Mouse (Mus musculus) 3T3-L1 (cell line): ENCODE measurements around the gene Anxa3.

Experiments used
- DNase-seq: peaks from one replicate; pipeline ENCODE4 v3.0.0-alpha.2; 2015; ENCODE audit warnings: low read depth, low spot score

Gene Anxa3

DNA sequence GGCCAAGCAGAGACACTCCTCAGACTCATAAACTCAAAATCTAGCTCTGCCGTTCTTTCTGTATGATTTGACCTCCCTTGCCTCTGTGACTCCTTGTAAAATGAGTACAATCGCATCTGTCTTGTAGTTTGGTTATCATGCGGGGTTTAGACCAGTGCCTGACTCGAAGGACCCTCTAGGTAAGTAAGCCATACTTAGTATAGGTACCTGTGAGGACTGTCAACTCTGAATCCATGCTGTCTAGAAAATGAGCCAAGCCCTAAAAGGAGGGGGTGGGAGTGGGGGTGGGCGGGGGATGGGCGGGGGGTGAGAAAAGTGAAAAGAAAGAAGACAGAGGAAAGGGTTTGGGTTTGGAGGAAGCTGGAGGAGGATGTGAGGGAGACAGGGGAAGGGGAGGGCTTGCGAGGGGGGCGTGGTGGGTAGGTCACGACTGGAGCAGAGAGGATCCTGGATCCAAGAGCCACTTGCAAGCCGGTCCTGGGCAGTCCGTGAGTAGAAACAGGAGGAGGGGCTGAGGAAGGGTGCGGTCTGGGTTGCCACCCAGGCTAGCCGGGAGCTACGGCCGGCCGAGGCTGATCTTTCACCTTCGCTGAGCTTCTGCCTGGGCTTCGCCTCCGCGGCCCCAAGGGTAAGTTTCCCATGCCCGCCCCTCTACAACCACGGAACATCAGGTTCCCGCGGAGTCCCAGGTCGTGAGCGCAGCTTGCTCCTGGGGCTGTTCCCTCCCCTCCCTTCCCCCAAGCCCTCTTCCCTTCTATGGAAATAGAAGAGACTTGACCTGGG lies at the start of gene Anxa3:
TSS of gene Anxa3 (plus strand) at position 404 of the 783 bp plus-strand sequence.
- DNase-seq = peak; percentile 83

DNA sequence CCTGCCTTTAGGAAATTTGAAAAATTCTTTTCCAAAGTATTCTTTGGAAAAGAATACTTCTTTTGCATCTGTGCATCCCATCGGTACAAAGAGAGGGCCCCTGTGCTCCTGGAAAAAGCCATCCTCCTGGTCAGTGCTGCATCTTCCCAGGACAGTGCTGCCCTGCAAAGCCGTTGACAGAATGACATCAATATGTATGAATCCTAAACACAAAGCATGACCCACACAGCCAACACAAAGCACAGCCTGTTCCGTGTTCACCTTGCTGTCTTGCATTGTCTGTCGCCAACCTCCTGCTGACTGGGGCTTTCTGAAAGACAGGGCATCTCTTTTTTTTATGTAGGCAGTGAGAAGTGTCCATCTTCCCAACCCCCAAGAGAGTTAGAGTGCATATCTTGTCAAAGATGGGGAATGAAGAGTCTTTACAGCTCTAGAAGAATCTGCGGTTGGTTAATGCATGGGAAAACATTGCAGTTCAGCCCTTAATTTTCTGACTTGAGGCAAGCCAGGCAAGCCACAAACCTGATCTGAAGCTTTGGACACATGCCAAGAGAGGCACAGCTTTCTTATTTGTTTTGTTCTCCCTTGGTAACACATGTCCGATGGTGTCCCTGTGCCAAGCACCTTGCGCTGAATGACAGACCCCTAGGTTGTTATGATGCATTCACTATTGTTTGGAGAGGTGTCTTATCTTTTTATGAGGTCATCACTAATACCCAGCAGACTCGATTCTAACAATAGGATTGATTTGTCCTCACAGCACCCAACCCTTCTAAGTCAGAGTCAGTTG lies 45.7 kb upstream of the Anxa3 start:
- DNase-seq = no peak

DNA sequence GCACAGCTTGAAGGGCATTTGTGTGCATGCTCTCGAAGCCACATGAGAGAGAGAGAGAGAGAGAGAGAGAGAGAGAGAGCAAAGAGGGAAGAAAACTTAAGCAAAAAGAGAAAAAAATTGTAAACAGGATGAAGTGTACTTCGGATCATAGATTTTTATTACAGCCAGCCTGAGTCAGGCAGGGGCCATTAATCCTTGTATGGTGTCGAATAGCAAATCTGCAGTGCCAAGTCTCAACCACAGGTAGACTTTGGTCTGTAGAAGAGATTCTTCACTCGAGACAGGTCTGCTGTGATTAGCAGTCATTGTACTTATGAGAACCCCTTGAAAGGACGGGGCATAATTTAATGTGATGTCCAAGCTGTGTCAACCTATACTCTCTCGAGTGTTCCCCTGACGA lies 35.5 kb upstream of the Anxa3 start:
- DNase-seq = no peak

DNA sequence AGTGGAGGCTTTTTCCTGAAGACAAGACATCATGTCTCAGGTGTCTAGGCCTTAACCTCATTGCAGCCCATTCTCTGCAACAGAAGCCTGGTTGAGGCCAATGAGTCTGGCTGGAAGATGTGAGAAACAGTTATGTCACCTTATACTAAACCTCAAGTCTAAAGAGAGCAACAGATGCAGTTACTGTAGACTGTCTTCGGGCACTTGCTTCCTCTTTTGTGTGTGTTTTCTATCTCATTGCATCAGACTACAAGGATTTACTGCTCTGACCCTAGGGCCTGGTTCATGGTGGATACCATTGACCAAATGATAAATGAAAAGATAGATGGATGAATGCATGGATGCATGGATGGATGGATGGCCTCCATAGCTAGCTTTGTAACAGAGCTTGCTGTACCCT lies 31.1 kb upstream of the Anxa3 start:
- no peak for DNase-seq

DNA sequence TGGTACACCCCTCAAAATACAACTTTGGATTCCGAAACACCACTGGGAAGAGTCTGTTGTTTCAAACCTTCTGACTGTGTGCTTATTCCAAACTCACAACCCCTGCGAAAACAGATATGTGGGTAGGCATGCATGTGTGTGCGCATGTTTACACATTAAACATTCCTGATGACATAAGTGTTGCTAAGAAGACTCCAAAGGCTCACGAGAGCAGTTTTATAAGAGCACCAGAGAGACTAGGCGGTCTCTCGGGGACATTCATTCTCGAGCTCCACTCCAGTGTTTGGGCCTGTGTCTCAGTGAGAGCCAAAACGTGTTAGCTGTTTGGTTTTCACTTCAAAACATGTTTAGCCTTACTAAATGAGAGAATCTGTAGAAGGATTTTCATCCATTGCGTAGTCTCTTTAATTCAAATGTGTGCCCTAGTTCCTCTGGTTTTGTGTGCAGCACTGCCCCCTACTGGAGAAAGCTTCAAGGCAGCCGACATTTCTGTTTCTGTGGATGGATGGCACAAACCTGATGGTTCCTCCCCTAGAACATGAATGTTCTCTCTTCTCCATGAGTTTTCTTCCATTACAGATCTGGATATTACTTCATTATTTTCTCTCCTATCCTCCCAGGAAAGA lies 24.2 kb upstream of the Anxa3 start:
- peak; percentile 82 for DNase-seq

DNA sequence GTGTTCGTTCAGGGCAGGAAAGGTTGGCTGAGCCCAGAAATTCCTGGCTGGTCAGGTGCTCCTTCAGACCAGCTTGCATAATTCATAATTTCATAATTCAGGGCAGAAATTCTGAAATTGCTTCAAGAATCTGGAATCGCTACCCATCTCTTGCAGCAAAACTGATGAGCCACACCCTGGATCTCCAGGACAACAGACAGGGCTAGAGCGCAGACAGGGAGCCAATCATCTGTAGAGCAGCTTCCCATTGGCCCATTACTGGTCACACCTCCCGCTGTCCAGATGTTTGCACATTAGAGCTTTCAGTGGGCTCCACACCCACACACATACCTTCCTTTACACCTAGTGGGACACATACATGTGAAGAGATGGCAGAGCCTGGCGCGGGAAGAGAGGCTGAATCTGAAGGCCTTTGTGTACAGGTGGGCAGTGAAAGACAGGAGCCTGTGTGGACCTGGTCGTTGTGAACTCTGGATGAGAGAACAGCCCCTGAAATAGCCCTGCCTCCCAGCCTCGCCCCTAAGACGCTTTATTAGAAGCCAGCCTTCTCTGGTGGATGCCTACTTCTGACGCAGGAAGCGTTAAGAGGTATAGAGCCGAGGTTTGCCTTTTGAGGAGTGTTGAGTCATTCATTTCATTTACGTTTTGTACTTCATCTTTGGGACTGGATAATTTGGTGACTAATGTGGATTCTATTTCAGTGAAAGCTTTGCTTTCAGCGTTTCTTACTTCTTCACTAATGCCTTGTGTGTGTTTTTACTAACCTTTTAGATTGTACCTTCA lies 9.4 kb upstream of the Anxa3 start:
- DNase-seq = peak; percentile 36

- no peak for DNase-seq
Measured at GRCm38 (mm10) chr5:96785096-96785495, 8.0 kb upstream of the Anxa3 start.

GRCm38 (mm10) chr5:96792422-96792821 lies 717 bp upstream of the Anxa3 start:
- DNase-seq = no peak

GRCm38 (mm10) chr5:96793953-96794635 lies 955 bp downstream of the Anxa3 start:
- DNase-seq = peak; percentile 46

GRCm38 (mm10) chr5:96795752-96796151 lies 2.6 kb downstream of the Anxa3 start:
- peak; percentile 50 for DNase-seq

GRCm38 (mm10) chr5:96797465-96797864 lies 4.3 kb downstream of the Anxa3 start:
- no peak for DNase-seq

DNA sequence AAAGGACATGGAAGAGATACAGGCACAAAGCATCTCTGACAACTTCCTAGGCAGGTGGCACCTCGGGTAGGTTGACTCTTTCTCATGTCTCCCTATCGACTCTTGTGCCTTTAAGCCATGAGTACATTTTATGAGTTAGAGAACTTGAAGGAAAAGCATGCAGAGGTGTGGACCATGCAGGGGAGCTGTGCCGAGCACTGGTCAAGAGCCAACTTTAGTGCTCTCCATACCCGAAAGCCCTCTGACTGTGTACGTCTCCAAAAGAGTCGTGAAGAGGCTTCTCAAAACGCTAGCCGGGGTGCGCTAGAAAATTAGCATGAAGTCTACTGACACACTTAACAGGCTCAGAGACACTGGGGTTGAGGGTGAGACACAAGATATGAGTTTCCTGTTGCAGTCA lies 6.0 kb downstream of the Anxa3 start:
- no peak for DNase-seq

DNA sequence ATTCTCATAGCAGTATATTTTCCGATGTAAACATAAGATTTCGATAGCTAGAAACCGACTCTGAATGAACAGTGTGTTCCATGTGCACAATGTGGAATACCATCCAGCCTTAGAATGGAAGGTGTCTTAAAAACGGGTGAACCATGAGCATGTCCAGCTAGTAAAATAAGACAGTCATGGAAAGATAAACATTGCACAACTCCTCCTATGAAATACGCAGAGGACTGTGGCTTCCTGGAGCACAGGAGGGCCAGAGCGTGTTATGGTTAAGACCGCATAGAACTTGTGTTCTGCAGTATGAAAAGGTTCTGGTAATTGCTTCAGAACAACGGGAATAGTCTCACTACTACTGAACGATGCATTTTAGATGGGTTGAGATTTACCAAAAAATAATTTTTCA lies 6.8 kb downstream of the Anxa3 start:
- DNase-seq = no peak

- peak; percentile 84 for DNase-seq
Measured at GRCm38 (mm10) chr5:96802185-96802584, 9.0 kb downstream of the Anxa3 start.

GRCm38 (mm10) chr5:96803091-96803490 lies 10.0 kb downstream of the Anxa3 start:
- DNase-seq = peak; percentile 85

DNA sequence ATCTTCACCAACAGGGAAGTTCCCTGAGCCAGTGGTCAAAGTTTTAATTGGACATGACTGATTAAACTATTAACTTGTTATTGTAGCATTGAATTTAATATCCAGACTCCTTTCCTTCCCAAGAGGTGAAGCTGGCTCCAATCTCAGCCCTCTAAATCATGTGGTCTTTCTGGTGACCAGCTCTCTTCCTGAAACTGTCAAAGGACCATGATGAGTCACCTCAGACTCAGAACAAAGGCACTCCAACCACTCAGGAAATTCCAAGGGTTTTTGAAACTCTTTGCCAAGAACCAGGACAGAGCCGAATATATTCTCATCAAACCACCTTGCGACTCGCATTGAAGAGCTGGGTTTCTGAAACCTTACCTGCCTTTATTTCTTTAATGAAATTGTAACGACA lies 11.2 kb downstream of the Anxa3 start:
- peak; percentile 96 for DNase-seq

- no peak for DNase-seq
Measured at GRCm38 (mm10) chr5:96804813-96805212, 11.7 kb downstream of the Anxa3 start.

DNA sequence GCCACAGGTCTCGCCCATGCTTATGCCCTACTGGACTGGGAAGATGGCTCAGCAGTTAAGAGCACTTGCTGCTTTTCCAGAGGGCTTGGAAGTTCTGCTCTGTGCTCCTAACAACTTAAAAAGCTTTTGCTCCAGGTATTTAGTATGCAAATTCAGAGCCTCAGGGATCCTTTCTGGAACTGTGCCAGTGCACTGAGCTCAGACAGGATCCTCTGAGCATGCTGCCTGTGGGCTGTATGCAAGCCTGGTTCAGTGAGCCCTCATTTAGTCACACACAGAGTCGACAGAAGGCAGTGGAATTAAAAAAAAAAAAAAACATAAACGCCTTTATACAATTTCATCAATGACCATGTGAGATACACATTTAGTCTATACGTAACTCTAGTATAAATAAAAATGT lies 17.5 kb downstream of the Anxa3 start:
- DNase-seq = no peak

DNA sequence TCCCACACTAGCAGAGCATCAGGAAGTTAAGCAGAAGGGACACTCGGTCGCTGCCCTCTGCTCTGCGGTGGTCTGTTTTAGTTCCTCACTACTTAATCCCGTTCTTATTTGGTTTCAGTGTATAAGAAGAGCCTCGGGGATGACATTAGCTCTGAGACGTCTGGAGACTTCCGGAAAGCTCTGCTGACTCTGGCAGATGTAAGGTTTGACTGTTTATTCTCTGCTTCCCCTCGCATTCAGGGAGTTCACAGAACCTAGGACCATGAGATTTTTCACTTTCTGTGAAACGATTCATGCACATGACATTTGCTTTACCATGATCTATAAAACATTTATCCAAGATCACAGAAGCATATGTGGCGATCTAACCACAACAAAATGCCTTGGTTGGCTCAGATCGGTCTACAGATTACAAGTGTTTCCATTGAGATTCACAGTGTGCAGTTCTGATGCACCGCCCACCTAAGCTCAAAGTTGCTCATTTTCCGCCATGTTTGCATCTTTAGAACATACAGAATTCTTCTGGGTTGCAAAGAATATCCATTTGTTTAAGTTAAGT lies 31.7 kb downstream of the Anxa3 start:
- DNase-seq = no peak

DNA sequence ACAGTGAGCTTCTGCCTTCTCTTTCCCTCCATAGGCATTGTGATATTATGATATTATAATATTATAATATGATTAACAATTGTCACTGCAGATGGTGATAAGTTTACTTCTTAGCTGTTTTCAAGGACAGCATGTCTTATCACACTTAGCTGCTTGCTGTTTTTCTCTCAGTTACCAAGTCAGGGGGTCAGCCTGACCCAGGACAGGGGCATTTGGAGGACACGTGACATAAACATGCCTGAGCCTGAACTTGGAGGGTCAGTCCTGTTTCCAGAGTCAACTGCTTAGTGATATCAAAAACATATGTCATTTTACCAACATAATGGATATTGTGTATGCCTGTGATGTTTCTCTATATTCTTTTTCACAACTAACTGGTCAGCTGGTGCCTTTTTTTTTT lies 34.0 kb downstream of the Anxa3 start:
- no peak for DNase-seq

DNA sequence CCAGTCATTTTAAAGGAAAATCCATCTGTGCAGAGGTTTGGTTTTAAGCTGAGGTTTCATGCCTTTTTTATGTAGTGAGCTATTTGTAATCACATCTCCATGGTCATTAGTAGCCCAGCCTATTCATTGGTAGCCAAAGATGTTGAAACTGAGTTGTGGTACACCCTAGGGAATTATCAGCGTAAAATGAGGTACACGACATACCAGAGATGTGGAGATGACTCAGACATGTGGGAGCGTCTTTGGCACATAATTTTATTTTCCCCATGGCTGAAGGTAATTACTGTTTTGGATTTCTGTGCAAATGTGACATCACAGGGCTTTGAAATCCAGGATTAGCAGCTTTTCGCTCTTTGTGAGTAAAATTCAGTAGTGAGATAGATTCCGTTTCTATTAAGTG lies 41.2 kb downstream of the Anxa3 start:
- DNase-seq = peak; percentile 79
